Mouse (Mus musculus) gastrocnemius, postnatal 14 days (tissue): ENCODE measurements around the gene Cldn3. TPM values are rescaled to one million over a fixed set of nuclear protein-coding genes. Genes with fewer than 3 reads are reported as not detected.
A peak's percentile ranks its signal among the peaks of the same experiment; 100 is the strongest.

Experiments used
- DNase-seq: peaks from one replicate; pipeline ENCODE4 v3.0.0; 2021; ENCODE audit warnings: mixed read lengths
- intact Hi-C: fragments of 180-260 bp; cut with DNase I; formaldehyde crosslinking; loops from one replicate; pipeline ENCODE4 v1.15.1; 2025; ENCODE audit warnings: low total_unique reads
- total RNA-seq, 2 experiments: library from RNA; stranded (reverse); gene quantifications; 2 replicates each; pipeline ENCODE4 v1.2.3; 2021

Gene Cldn3
- total RNA-seq, 2 experiments from 2014 or later = 0.27 TPM; not detected in 1

DNA sequence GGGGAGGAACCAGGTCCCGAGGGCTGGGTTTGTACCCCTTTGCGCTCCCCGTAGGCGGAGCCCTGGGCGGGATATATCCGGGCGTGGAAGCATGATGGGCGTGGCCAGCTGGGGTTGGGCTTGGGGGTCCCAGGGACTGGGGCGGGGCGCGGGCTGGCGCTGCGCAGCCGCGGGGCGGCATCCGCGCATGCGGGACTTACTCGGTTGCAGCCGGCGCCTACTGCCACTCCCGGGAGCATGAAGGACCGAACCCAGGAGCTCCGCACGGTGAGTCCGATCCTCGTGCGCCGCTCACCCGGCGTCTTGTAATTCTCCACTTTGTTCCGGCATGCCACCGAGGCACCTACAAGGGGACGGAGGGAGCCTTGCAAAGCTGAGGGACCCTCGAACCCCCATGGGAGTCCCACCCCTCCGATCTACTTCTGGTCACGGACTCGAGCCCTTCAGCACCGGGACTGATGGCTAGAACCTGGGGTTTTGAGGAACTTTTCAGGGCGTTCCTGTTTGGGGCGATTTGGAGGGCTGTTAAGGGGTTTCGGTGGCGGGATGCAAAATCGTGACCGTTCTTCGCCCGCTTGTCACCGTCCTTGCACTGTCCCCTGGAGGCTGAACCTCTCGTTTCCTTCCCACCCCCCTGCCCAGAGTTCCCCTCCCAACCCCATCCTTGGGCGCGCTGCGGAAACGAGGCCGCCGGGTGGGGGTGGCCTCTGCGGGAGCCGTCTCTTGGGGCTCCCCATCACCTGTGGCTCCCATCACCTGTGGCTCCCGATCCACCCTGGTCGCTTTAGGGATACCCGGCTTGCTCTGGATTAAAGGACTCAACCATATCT lies 37.5 kb downstream of the Cldn3 start, which contains the start of gene Stx1a:
Gene Stx1a (plus strand): TSS at position 139 of the 830 bp plus-strand sequence.
- intact Hi-C loops = no loop called here
- peak; percentile 90 for DNase-seq

GRCm38 (mm10) chr5:135024665-135025224 lies 38.7 kb downstream of the Cldn3 start:
- intact Hi-C loops = no loop called here
- no peak for DNase-seq

DNA sequence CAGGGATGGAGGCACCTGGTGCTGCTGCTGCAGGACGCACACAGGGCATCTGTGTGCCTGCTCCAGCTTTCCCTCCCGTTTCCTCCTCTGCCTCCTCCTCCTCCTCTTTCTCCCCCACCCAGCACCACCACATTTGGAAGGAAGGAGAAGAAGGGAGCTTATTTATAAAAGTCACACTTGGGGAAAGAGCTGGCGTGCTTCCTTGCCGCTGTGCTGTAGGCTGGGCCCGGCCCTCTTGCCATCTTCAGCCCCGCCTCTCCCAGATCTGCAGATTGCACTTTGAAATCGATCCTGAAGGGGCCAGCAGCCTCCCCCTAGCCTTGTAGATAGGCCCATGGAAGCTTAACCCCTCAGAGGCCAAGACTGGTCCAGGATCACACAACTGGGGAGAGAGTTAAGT lies 39.9 kb downstream of the Cldn3 start:
- intact Hi-C loops = no loop called here
- no peak for DNase-seq

DNA sequence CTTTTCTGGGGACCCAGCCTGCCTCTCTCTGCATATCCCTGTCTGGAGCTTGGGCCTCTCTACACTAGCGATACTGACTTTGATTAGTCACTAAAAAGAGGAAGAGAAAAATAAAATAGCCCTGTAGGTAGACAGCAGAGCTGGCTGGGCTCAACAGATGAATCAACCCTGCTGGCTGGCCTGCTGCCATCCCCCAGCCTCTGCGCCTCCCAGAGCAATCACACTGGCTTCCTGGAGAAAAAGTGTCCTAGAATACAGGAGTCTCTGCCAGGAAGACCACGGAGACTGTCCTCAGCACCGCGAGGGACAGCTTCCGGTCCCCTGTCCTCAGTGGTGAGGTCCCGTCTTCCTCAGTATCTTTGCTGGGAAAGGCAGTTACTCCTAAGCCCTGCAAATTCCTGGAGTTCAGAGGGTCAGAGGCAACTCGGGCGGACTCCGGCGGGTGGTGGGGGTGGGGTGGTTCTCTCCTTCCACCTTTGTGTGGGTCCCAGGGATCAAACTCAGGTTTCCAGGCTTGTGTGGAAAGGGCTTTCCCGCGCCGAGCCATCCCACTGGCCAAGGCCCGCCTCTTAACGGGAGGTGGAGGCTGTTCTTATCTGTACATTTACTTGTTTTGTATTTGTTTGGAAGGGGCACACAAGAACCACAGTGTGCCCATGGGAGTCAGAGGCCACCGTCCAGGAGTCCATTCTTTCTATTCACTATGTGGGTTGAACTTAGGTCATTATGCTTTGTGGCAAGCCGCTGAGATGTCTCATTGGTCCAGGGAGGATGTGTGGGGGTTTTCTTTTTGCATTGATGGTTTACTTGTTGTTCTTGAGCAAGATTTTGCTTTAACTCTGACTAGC lies 43.2 kb downstream of the Cldn3 start:
- DNase-seq = peak; percentile 69
- intact Hi-C loops = no loop called here

DNA sequence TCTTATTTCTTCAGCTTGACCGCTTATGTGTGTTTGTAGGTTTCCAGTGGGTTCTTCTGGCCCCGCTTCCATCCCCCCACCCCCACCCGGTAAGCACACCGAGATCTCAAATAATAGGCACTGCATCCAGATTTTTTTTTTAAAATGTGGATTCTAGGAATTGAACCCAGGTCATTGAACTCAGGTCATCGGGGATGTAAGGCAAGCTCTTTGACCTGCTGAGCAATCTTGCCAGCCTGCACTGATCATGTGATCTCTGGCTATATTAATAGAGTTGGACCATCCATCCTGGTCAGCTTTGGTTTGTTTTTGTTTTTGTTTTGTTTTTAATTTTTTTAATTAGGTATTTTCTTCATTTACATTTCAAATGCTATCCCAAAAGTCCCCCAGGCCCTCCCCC lies 46.6 kb downstream of the Cldn3 start:
- no peak for DNase-seq
- intact Hi-C loops = no loop called here

DNA sequence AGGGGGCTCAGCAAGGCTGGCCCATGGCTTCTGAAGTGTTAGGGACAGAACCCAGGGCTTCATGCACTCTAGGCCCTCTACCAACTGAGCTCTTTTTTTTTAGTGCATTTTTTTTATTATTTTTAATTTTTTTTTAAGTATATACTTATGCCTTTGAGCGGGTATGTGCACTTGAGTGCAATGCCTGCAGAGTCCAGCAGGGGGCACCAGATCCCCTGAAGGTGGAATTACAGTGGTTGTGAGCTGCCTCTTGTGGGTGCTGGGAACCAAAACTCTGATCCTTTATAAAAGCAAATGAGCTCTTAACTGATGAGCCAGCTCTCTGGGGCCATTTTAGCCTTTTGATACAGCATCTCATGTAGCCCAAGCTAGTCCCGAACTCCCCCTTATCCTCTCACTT lies 48.6 kb downstream of the Cldn3 start:
- no peak for DNase-seq
- intact Hi-C loops = no loop called here

- intact Hi-C loops = no loop called here
- DNase-seq = no peak
Measured at GRCm38 (mm10) chr5:135035608-135036359, 49.8 kb downstream of the Cldn3 start.

Other genes starting within 250 kb of the Cldn3 start
- 100 to 1,000 TPM; 123 to 198 TPM for gene Eln, start 238.9 kb upstream of the Cldn3 start, total RNA-seq
- gene Tmem270, start 79.5 kb upstream of the Cldn3 start, total RNA-seq = not detected
- not detected for gene Cldn13, start 70.7 kb upstream of the Cldn3 start, total RNA-seq
- gene Mettl27, start 53.8 kb upstream of the Cldn3 start, total RNA-seq = 1 to 10 TPM; 4.9 to 6.2 TPM
- not detected for gene Cldn4, start 39.3 kb upstream of the Cldn3 start, total RNA-seq
- 10 to 100 TPM; 64.1 to 69.1 TPM for gene Abhd11, start 22.9 kb downstream of the Cldn3 start, total RNA-seq
- 1 to 10 TPM; 1.4 to 1.5 TPM for gene Stx1a, start 37.3 kb downstream of the Cldn3 start, total RNA-seq
- gene Dnajc30, start 78.0 kb downstream of the Cldn3 start, total RNA-seq = 10 to 100 TPM; 24.0 to 25.8 TPM
- 10 to 100 TPM; 24.7 to 33.0 TPM for gene Bud23, start 78.7 kb downstream of the Cldn3 start, total RNA-seq
- 1 to 10 TPM in 1 of 2 experiments, under 1 TPM in 1; 0.84 to 1.7 TPM for gene Vps37d, start 92.1 kb downstream of the Cldn3 start, total RNA-seq
- 10 to 100 TPM; 37.5 to 40.6 TPM for gene Mlxipl, start 103.7 kb downstream of the Cldn3 start, total RNA-seq
- 10 to 100 TPM; 11.9 to 13.3 TPM for gene Tbl2, start 163.4 kb downstream of the Cldn3 start, total RNA-seq
- 10 to 100 TPM; 24.7 to 25.3 TPM for gene Bcl7b, start 182.1 kb downstream of the Cldn3 start, total RNA-seq
- 10 to 100 TPM; 24.1 to 24.8 TPM for gene Baz1b, start 201.1 kb downstream of the Cldn3 start, total RNA-seq